Mouse (Mus musculus) heart, embryonic 16.5 days (tissue): ENCODE results near the gene Actl11. TPM values are rescaled to one million over a fixed set of nuclear protein-coding genes. Genes with fewer than 3 reads are reported as not detected.

Source experiments
- ATAC-seq: fragments of 200-750 bp; cut with Nextera tagmentation; replicated peaks from 2 replicates; pipeline ENCODE4 v1.8.0; 2017; ENCODE audit warnings: moderate number of reproducible peaks; ENCODE audit not compliant: insufficient read depth, low FRiP score; ENCODE audit errors: extremely low read depth
- H3K27ac ChIP-seq: fragments of 300-500 bp; sonication (generic); 2 replicates; pipeline ENCODE4 v1.5.1; 2014; ENCODE audit warnings: mild to moderate bottlenecking, low read length, control low read depth, moderate library complexity
- H3K27me3 ChIP-seq: fragments of 300-500 bp; sonication (generic); 2 replicates; pipeline ENCODE4 v1.6.1; 2014; ENCODE audit warnings: low read length, mixed read lengths; ENCODE audit not compliant: control insufficient read depth, insufficient read depth
- H3K36me3 ChIP-seq: fragments of 300-500 bp; sonication (generic); 2 replicates; pipeline ENCODE4 v1.6.1; 2014; ENCODE audit not compliant: control insufficient read depth, insufficient read depth
- H3K4me1 ChIP-seq: fragments of 300-500 bp; sonication (generic); 2 replicates; pipeline ENCODE4 v1.6.1; 2014; ENCODE audit warnings: low read length, mixed read lengths; ENCODE audit not compliant: control insufficient read depth, insufficient read depth
- H3K4me2 ChIP-seq: fragments of 300-500 bp; sonication (generic); 2 replicates; pipeline ENCODE4 v1.6.1; 2014; ENCODE audit warnings: low read depth, mild to moderate bottlenecking, control low read depth, low read length
- H3K4me3 ChIP-seq: fragments of 300-500 bp; sonication (generic); 2 replicates; pipeline ENCODE4 v1.5.1; 2014; ENCODE audit warnings: mild to moderate bottlenecking, control low read depth, low read length
- H3K9ac ChIP-seq: fragments of 300-500 bp; sonication (generic); 2 replicates; pipeline ENCODE4 v1.6.1; 2014; ENCODE audit warnings: low read length, control low read depth
- H3K9me3 ChIP-seq: fragments of 300-500 bp; sonication (generic); replicated peaks from 2 replicates; pipeline ENCODE4 v1.6.1; 2016; ENCODE audit warnings: low read length; ENCODE audit not compliant: control insufficient read depth
- WGBS: fragments of 180-500 bp; shearing (Covaris S2); extraction: QIAGEN DNeasy Blood & Tissue Kit; methylation state at CpG from one replicate; pipeline ENCODE4 v1.1.7; 2014; 5-methylcytosine and 5-hydroxymethylcytosine counted together
- polyA plus RNA-seq: library from polyadenylated mRNA; unstranded; fragments of >200 nt; fragmentation: Nextera tagmentation; extraction: Ambion mirVana; gene quantifications from 2 replicates; pipeline ENCODE4 v1.2.1, GENCODE M21; 2015

Gene Actl11
- polyA plus RNA-seq, 1 experiment from 2014 or later, result not detected

DNA sequence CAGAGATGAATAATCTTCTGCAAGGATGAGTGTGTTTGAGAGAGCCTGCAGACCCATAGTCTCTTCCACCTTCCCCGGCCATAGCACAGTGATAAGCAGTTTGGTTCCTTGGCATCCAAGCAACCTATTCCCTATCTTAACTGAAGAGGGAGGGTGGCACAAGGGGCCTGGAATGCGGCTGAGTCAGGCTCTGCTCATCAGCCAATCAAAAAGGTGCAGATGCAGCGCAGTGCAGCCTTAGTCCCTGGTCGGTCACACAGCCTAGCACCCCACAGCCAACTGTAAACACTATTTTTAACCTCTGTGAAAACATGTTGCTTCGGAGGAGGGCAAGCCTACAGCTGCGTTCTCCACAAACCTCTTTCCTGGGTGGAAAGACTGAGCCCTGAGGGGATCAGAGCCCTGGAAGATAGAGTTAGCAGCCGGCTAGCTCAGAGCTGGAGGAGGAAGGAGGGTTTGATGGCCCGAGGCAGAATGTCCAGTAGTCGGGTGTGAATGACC lies 1.3 kb upstream of the Actl11 start:
- Histone ChIP-seq H3K27ac (no peak overlapping the region), H3K4me1 (peaks cover 26% of the 10 kb centered on the region), H3K27me3 (no peaks in the 10 kb centered on the region), H3K9me3 (no peaks in the 10 kb centered on the region), H3K36me3 (no peaks in the 10 kb centered on the region), H3K4me3 (no peak overlapping the region), H3K9ac (no peak overlapping the region), H3K4me2 (no peak overlapping the region)
- peak; percentile 69; the same call in 1 of the 2 replicates for ATAC-seq
- WGBS, result 24% methylated on average over 9 of the region's 9 CpGs

DNA sequence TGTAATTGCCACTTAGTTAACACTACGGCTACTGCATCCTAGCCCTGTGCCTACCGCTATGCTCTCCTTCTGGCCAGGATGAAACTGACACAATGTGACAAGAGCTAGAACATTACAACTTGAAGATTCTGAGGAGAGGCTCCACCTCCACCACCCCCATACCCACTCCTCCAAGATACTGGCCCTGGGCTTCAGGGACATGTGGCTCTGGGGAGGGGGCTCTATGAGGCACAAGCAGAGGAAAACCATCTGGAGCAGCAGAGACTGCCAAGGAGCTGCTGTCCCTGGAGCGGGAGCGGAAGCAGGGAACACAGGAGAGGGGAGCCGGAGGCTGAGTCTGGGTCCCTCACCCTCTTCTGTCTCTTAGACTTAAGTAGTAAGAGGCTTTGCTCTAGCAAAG lies 520 bp upstream of the Actl11 start:
- Histone ChIP-seq H3K9me3 (no peaks in the 10 kb centered on the region), H3K4me1 (peaks cover 26% of the 10 kb centered on the region), H3K4me3 (no peak overlapping the region), H3K4me2 (no peak overlapping the region), H3K36me3 (no peaks in the 10 kb centered on the region), H3K27me3 (no peaks in the 10 kb centered on the region), H3K27ac (no peak overlapping the region), H3K9ac (no peak overlapping the region)
- 72% methylated on average over 5 of the region's 5 CpGs for WGBS
- ATAC-seq, result no peak

DNA sequence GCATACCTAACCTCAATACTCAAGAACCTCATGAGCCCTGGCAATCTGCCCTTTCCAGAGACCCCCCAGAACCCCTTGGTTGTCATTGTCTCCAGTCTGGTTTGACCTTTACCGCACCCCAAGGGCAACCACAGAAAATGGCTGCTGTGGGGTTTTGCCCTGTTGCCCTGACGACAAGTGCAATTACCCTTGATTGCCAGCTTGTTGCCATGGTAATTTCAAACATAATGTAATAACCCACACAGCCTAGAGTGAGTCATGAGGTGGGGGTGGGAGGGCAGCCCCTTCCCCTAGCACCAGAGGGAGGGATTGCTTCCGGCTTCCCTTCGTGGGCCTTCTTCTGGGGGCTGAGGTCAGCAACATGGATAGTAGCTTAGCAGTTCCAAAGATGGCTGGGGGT lies 4.0 kb downstream of the Actl11 start:
- H3K9ac ChIP-seq, result no peak overlapping the region
- no peak for ATAC-seq
- no peak overlapping the region for H3K4me3 ChIP-seq
- H3K4me2 ChIP-seq, result no peak overlapping the region
- WGBS, result 81% methylated on average over 4 of the region's 4 CpGs
- no peaks in the 10 kb centered on the region for H3K36me3 ChIP-seq
- peaks cover 25% of the 10 kb centered on the region for H3K27me3 ChIP-seq
- H3K9me3 ChIP-seq, result no peaks in the 10 kb centered on the region
- H3K4me1 ChIP-seq, result peaks cover 15% of the 10 kb centered on the region
- no peak overlapping the region for H3K27ac ChIP-seq

DNA sequence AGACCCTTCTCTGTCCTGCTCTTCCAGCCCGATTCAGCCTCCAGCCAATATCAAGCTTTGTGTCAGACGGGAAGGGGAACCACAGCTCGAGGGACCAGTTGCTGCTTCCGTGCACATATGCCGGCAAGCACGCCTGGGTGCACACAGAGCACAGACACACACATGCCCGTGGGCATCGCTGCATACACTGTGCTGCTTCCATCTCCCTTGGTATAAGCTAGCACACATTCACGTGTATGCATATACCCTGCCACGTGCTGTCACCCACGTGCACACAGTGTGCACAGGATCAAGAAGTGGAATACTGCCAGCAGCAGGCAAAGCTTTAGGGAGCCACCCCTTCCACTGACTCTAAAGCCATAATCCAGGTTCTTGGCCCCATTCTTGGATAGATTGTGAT lies 5.9 kb downstream of the Actl11 start:
- peaks cover 30% of the 10 kb centered on the region for H3K27me3 ChIP-seq
- 81% methylated on average over 11 of the region's 11 CpGs for WGBS

DNA sequence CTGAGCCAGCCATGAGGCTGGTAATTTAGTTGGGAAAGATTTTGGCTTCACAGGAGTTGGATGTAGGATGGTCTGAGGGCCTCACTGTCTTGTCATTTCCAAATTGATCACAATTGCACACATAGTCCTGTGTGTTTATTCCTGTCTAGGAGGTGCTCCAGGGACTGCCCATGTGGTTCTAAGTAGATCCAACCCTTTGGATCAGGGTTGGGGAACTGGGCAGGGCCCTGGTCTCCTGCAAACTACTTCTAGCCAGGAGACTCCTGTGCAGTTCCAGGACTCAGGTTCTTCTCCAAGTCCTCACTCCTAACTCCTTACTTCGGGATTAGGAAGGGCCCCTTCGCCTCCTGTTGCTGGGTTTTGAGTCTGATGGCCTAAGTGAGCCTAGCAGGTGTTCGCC lies 7.1 kb downstream of the Actl11 start, which contains the start of gene Camkv:
Gene Camkv, plus strand, starts transcription at position 301 of the 400 bp plus-strand sequence.
- Histone ChIP-seq H3K36me3 (no peaks in the 10 kb centered on the region), H3K4me3 (peak within 1 kb of the TSS; percentile 57), H3K27ac (no peak within 1 kb of the TSS), H3K9ac (peak within 1 kb of the TSS; percentile 67), H3K27me3 (peaks cover 30% of the 10 kb centered on the region), H3K9me3 (no peaks in the 10 kb centered on the region), H3K4me1 (peaks cover 8% of the 10 kb centered on the region), H3K4me2 (peak within 1 kb of the TSS; percentile 88)
- 21% methylated on average over 3 of the region's 3 CpGs for WGBS
- ATAC-seq, result no peak

More for the DNA sequence above, 5.9 kb downstream of the Actl11 start:
- ATAC-seq, result no peak
- Histone ChIP-seq H3K27ac (no peak overlapping the region), H3K9me3 (no peaks in the 10 kb centered on the region), H3K4me1 (peaks cover 8% of the 10 kb centered on the region), H3K4me2 (no peak overlapping the region), H3K4me3 (no peak overlapping the region), H3K36me3 (no peaks in the 10 kb centered on the region), H3K9ac (no peak overlapping the region)

DNA sequence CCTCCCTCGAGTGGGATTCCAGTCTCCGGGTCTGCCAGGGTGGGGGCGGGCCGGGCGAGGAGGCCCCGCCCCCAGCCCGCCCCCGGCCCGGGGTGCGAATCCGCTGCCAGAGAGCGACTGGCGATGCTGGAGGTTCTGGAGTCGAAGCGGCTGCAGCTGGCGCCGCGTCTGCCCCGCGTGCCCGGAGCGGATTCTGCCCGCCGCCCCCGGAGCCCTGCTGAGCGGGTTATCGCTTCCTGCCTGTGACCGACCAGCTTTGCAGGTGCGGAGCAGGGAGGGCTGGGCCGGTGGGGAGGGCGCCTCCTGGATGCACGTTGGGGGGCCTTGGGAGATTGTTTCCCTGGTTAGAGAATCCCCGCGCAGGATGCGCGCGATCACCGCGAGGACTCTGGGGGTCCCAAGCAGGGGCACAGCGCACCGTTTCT lies 7.5 kb downstream of the Actl11 start:
- under 1% methylated on average over 39 of the region's 41 CpGs for WGBS
- ATAC-seq, result 0 out of 2 replicates have a peak, but pooled peaks have one; percentile 28
- H3K4me2 ChIP-seq, result peak overlapping the region; percentile 88

DNA sequence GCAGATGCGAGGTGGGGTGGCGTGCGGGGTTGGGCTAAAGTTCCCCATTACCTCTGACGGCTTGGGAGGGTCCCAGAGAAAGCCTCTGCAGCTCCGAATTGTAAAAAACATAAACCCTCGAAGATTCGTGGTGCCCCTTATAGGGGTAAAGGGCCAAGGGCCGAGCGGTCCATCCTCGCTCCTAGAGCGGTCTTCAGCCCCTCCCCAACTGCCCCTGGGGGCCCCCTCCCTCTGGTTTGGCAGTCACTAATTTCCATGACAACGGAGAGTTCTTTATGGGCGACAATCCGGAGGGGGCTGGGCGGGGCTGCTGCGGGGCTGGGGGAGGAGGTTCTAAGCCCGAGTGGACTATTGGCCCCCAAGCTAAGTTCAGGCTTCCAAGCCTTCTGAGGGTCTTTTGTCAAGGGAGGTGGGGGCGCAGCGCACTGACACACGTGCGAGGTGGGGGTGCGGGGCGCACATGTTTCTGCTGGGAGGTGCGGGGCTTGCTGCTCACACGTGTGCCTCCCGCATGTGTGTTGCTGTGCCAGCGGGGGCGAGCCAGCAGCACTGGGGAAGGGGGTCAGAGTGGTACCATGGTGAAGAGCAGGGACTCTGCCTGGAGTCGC lies 8.1 kb downstream of the Actl11 start:
- no peaks in the 10 kb centered on the region for H3K36me3 ChIP-seq
- WGBS, result 7% methylated on average over 29 of the region's 29 CpGs
- H3K9me3 ChIP-seq, result no peaks in the 10 kb centered on the region
- H3K4me1 ChIP-seq, result peaks cover 8% of the 10 kb centered on the region
- H3K27ac ChIP-seq, result no peak overlapping the region
- peak; percentile 16; the same call in 1 of the 2 replicates for ATAC-seq
- peak overlapping the region; percentile 67 for H3K9ac ChIP-seq
- H3K27me3 ChIP-seq, result peaks cover 30% of the 10 kb centered on the region
- peak overlapping the region; percentile 57 for H3K4me3 ChIP-seq
- H3K4me2 ChIP-seq, result peak overlapping the region; percentile 88

More for the DNA sequence above, 7.5 kb downstream of the Actl11 start:
- H3K9ac ChIP-seq, result peak overlapping the region; percentile 67
- H3K27me3 ChIP-seq, result peaks cover 30% of the 10 kb centered on the region
- peaks cover 8% of the 10 kb centered on the region for H3K4me1 ChIP-seq
- H3K36me3 ChIP-seq, result no peaks in the 10 kb centered on the region
- H3K27ac ChIP-seq, result no peak overlapping the region
- H3K9me3 ChIP-seq, result no peaks in the 10 kb centered on the region
- H3K4me3 ChIP-seq, result peak overlapping the region; percentile 57

DNA sequence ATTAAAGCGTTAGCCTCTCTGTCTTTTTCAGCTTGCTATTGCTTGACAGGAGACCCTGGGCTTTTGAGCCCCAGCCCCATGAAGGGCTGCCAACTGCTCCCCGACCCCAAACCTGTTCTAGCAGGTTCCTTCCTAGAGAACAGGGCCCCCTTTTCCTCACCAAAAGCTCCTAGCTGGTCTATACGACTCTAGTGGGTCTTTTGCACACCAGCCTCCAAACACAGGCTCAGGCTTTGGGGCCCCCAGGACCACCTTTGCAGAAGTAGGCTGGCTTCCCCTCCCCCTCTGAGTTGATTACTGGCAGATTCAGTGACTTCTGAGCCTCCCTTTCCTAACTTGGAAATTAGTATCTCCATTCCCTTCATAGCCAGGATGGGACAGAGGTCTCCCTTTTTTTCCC lies 8.6 kb downstream of the Actl11 start:
- Histone ChIP-seq H3K36me3 (no peaks in the 10 kb centered on the region), H3K9ac (no peak overlapping the region), H3K4me2 (no peak overlapping the region; the same call in 1 of the 2 replicates), H3K9me3 (no peaks in the 10 kb centered on the region), H3K4me3 (no peak overlapping the region), H3K27me3 (peaks cover 30% of the 10 kb centered on the region), H3K27ac (no peak overlapping the region), H3K4me1 (peaks cover 8% of the 10 kb centered on the region)
- WGBS, result 27% methylated on average over 3 of the region's 3 CpGs
- ATAC-seq, result no peak
